Mouse (Mus musculus) embryonic facial prominence, embryonic 11.5 days (tissue): ENCODE data around the gene Sh3bgrl2. TPM values are rescaled to one million over a fixed set of nuclear protein-coding genes. Genes with fewer than 3 reads are reported as not detected.

ENCODE experiments used
- ATAC-seq: fragments of 200-750 bp; cut with Nextera tagmentation; replicated peaks from 2 replicates; pipeline ENCODE4 v1.8.0; 2017; ENCODE audit warnings: low read depth; ENCODE audit not compliant: insufficient number of reproducible peaks, low FRiP score, low TSS enrichment
- DNase-seq: peaks from one replicate; pipeline ENCODE4 v3.0.0-alpha.2; 2015; ENCODE audit warnings: low spot score
- H3K27ac ChIP-seq: fragments of 300-500 bp; sonication (generic); replicated peaks from 2 replicates; pipeline ENCODE4 v1.5.1; 2014; ENCODE audit warnings: mild to moderate bottlenecking, low read depth, low read length, control low read depth
- H3K27me3 ChIP-seq: fragments of 300-500 bp; sonication (generic); 2 replicates; pipeline ENCODE4 v1.6.1; 2014; ENCODE audit warnings: mild to moderate bottlenecking, low read length, moderate library complexity, mixed read lengths; ENCODE audit not compliant: control insufficient read depth, insufficient read depth
- H3K36me3 ChIP-seq: fragments of 300-500 bp; sonication (generic); replicated peaks from 2 replicates; pipeline ENCODE4 v1.6.1; 2014; ENCODE audit warnings: low read depth, mild to moderate bottlenecking, low read length, moderate library complexity, mixed read lengths; ENCODE audit not compliant: control insufficient read depth, insufficient read depth
- H3K4me1 ChIP-seq: fragments of 300-500 bp; sonication (generic); 2 replicates; pipeline ENCODE4 v1.6.1; 2014; ENCODE audit warnings: low read length, mixed read lengths; ENCODE audit not compliant: control insufficient read depth, insufficient read depth
- H3K4me2 ChIP-seq: fragments of 300-500 bp; sonication (generic); 2 replicates; pipeline ENCODE4 v1.6.1; 2014; ENCODE audit warnings: low read depth, mild to moderate bottlenecking, control low read depth, low read length, moderate library complexity
- H3K4me3 ChIP-seq: fragments of 300-500 bp; sonication (generic); 2 replicates; pipeline ENCODE4 v1.5.1; 2014; ENCODE audit warnings: low read depth, low read length, control low read depth
- H3K9ac ChIP-seq: fragments of 300-500 bp; sonication (generic); replicated peaks from 2 replicates; pipeline ENCODE4 v1.6.1; 2014; ENCODE audit warnings: mild to moderate bottlenecking, control low read depth, low read length
- H3K9me3 ChIP-seq: fragments of 300-500 bp; sonication (generic); replicated peaks from 2 replicates; pipeline ENCODE4 v1.6.1; 2016; ENCODE audit warnings: mild to moderate bottlenecking, low read length, inconsistent platforms, mixed read lengths; ENCODE audit not compliant: control insufficient read depth
- WGBS: fragments of 180-500 bp; shearing (Covaris S2); extraction: QIAGEN DNeasy Blood & Tissue Kit; methylation state at CpG from one replicate; pipeline ENCODE4 v1.1.7; 2014; 5-methylcytosine and 5-hydroxymethylcytosine counted together
- polyA plus RNA-seq: library from polyadenylated mRNA; unstranded; fragments of >200 nt; fragmentation: Nextera tagmentation; extraction: Ambion mirVana; gene quantifications from 2 replicates; pipeline ENCODE4 v1.2.1, GENCODE M21; 2014

Sh3bgrl2 gene
- polyA plus RNA-seq, 1 experiment from 2014 or later: 18.8 TPM

DNA sequence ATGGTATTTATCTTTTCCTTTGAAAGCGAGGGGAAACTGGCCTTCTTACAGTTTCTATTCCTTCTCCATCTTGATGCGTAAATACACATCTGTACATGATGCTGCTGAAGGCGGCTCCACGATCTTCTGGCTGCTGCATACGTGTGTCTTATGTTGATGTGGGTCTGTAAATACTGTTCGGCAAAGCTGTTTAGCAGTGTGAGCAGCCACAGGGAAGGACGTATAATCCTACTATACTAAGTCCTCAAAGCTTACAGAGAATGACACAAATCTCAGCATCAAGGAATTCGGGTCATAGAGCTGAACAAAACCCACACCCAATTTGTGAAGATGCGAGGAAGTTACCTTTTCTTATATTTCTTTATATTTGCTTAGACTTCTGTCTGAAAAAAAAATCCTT lies 39.0 kb downstream of the Sh3bgrl2 start:
- no peaks in the 10 kb centered on the region for H3K4me1 ChIP-seq
- no peak for ATAC-seq
- no peak overlapping the region for H3K4me3 ChIP-seq
- H3K27ac ChIP-seq: no peak overlapping the region
- no peak overlapping the region for H3K9ac ChIP-seq
- no peaks in the 10 kb centered on the region for H3K36me3 ChIP-seq
- no peaks in the 10 kb centered on the region for H3K27me3 ChIP-seq
- H3K4me2 ChIP-seq: no peak overlapping the region
- no peaks in the 10 kb centered on the region for H3K9me3 ChIP-seq
- 90% methylated on average over 9 of the region's 9 CpGs for WGBS
- no peak for DNase-seq

GRCm38 (mm10) chr9:83589063-83589462 lies 40.9 kb downstream of the Sh3bgrl2 start:
- Histone ChIP-seq H3K36me3 (no peaks in the 10 kb centered on the region), H3K9ac (no peak overlapping the region), H3K9me3 (no peaks in the 10 kb centered on the region), H3K27ac (no peak overlapping the region), H3K4me1 (no peaks in the 10 kb centered on the region), H3K27me3 (no peaks in the 10 kb centered on the region), H3K4me3 (no peak overlapping the region), H3K4me2 (no peak overlapping the region)
- WGBS: 91% methylated on average over 2 of the region's 2 CpGs
- ATAC-seq (no peak), DNase-seq (no peak)

DNA sequence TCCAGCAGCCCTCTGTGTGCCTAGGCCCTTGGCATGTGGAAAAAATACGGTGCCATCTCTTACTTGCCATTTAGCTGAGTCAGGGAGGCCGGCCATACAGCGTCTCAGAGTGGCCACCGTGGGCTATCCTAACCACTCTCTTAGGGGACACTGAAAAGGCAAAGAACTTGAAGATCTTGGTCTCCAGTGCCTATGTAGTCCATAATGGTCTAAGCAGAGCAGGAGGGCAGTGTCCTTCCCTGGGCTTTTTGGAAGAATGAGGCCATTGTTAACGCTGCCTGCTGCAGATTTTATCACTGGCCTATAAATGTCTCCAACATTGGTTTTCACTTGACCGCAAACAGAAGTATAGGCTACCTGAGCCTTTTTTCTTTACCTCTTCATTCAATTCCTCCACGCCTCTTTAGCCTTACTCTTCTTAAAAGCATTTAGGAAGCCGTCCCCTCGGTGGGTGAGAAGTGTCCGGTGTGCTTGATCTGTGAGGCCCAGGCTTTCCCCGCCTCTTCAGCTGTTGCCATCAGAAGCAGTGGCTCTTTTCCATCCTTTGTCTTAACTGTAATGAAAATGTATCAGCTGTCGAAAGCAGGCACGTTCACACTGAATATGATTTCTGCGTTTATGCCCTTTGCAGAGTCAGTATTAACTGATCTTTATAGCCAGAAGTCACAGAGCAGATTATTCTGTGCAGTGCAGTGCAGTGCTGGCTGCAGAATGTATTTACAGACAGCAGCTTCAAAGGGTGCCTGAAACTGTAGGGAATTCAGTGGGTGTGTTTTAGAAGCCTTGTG lies 41.7 kb downstream of the Sh3bgrl2 start:
- Histone ChIP-seq H3K27me3 (no peaks in the 10 kb centered on the region), H3K36me3 (no peaks in the 10 kb centered on the region), H3K4me1 (no peaks in the 10 kb centered on the region), H3K4me2 (no peak overlapping the region), H3K27ac (no peak overlapping the region), H3K9ac (no peak overlapping the region), H3K9me3 (no peaks in the 10 kb centered on the region), H3K4me3 (no peak overlapping the region)
- no peak for DNase-seq
- 65% methylated on average over 14 of the region's 14 CpGs for WGBS
- no peak for ATAC-seq

- Histone ChIP-seq H3K27me3 (no peaks in the 10 kb centered on the region), H3K27ac (no peak overlapping the region), H3K9me3 (no peaks in the 10 kb centered on the region), H3K4me1 (no peaks in the 10 kb centered on the region), H3K4me2 (no peak overlapping the region), H3K9ac (no peak overlapping the region), H3K36me3 (no peaks in the 10 kb centered on the region), H3K4me3 (no peak overlapping the region)
- ATAC-seq: no peak
- no peak for DNase-seq
- WGBS: 78% methylated on average over 10 of the region's 10 CpGs
These were observed 43.8 kb downstream of the Sh3bgrl2 start for GRCm38 (mm10) chr9:83591848-83592456.

DNA sequence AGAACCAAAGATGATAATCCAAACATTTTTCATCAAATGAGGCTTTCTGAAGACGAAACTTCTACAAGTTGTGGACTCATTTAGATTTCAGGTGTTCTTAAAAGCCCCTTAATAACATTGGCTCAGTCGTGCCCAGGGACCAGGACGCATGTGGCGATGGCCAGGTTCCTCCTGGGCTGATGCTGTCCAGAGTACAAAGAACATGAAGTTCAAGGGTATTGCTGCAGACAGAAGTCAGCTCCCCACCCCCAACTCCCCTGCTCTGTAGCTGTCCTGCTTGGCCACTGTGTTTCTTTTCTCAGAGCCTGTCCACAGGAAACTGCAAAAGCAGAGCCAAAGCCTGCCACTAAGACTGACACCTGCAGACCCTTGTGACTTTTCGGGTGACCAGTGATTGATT lies 45.7 kb downstream of the Sh3bgrl2 start:
- Histone ChIP-seq H3K9me3 (no peaks in the 10 kb centered on the region), H3K27me3 (no peaks in the 10 kb centered on the region), H3K4me2 (no peak overlapping the region), H3K4me1 (no peaks in the 10 kb centered on the region), H3K9ac (no peak overlapping the region), H3K36me3 (no peaks in the 10 kb centered on the region), H3K4me3 (no peak overlapping the region), H3K27ac (no peak overlapping the region)
- DNase-seq (no peak), ATAC-seq (no peak)
- WGBS: 91% methylated on average over 5 of the region's 5 CpGs

DNA sequence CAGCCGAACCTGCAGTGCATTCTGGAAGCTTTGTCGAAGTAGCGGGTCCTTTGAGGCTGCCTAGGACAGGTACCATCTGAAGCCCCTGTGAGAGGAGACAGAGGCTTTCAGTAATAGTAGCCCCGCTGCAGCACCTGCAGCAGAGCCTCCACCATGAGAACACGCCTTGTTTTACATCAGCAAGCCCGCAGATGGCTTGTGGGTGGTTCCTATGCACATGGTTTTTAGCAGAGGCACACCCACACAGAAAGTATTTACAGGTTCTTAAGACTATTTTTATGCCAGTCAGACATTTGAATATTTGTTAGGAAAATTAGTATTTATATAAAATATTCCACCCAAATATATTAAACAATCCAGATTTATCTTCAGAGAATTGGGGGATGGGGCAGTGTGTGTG lies 48.0 kb downstream of the Sh3bgrl2 start:
- Histone ChIP-seq H3K4me2 (no peak overlapping the region), H3K4me1 (no peaks in the 10 kb centered on the region), H3K36me3 (no peaks in the 10 kb centered on the region), H3K4me3 (no peak overlapping the region), H3K27me3 (no peaks in the 10 kb centered on the region), H3K27ac (no peak overlapping the region), H3K9ac (no peak overlapping the region), H3K9me3 (no peaks in the 10 kb centered on the region)
- 89% methylated on average over 6 of the region's 6 CpGs for WGBS
- ATAC-seq (no peak), DNase-seq (no peak)

DNA sequence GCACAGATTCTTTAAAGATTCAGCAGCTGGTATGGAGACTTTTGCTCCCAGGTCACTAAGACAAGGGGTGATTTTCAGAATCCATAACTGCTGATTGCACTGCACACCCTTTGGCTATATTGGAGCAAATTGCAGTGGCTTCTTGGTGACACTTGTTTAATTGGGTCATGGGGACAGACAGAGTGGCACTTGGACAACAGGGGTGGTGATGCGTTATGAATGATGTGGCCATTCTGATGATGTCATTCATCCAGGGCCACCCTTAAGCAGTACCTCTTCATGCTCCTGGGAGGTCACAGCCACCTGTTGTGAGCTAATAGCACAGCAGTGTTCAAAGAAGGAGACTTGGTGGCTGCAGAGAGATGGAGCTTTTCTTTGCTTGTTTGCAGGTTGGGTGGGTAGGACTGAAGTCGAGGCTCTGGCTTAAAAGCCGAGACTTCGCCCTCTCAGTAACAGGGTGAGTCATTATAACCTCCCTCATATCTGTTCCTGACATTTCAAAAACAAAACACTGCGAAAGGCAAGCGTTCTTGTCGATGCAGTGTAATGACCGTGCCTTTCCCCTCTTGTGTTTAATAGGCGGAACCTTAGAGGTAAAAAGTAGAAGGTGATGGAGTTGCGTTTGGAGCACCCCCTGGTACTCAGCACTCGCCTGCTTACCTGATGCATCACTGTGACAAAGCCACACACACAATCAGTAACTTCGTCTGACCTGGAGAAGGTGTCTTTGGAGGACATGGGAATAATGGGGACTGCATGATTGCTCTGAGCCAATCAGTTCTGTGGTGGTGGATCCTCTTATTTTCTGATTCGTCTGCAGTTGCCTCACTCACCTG lies 48.7 kb downstream of the Sh3bgrl2 start:
- no peaks in the 10 kb centered on the region for H3K4me1 ChIP-seq
- H3K4me2 ChIP-seq: no peak overlapping the region
- H3K4me3 ChIP-seq: no peak overlapping the region
- H3K27me3 ChIP-seq: no peaks in the 10 kb centered on the region
- WGBS: 81% methylated on average over 13 of the region's 13 CpGs
- H3K9ac ChIP-seq: no peak overlapping the region
- H3K36me3 ChIP-seq: no peaks in the 10 kb centered on the region
- no peak overlapping the region for H3K27ac ChIP-seq
- H3K9me3 ChIP-seq: no peaks in the 10 kb centered on the region
- no peak for DNase-seq
- ATAC-seq: no peak

GRCm38 (mm10) chr9:83598047-83598446 lies 49.9 kb downstream of the Sh3bgrl2 start:
- WGBS: 85% methylated on average over 7 of the region's 7 CpGs
- Histone ChIP-seq H3K27ac (no peak overlapping the region), H3K4me3 (no peak overlapping the region), H3K4me1 (no peaks in the 10 kb centered on the region), H3K9ac (no peak overlapping the region), H3K36me3 (no peaks in the 10 kb centered on the region), H3K9me3 (no peaks in the 10 kb centered on the region), H3K4me2 (no peak overlapping the region), H3K27me3 (no peaks in the 10 kb centered on the region)
- DNase-seq: no peak
- no peak for ATAC-seq
